Comparison of ENCODE assay signal across 26 mouse cellular contexts in genomic region chr3:31219483-31219882, GRCm38 (mm10).
DNase-seq lines count a peak whose midpoint lies in the region; TF ChIP-seq lines count a peak whose summit lies in the region.
"Had no signal": no experiment of that assay in that cellular context is flagged by ENCODE, and none has a peak within 500 bp of the region (broad histone marks: within the 10 kb centered on the region; RNA-seq: fewer than 3 reads in every experiment).

No protein-coding gene starts in this region.

- peak; percentile 28 for DNase-seq in adrenal gland, adult 2 months
- no peak for DNase-seq in adrenal gland, postnatal 4 days (ENCODE audit: low spot score in 2 of 2)
- DNase-seq in right cerebral cortex, adult 18-20 months: peak; percentile 37
- DNase-seq in right cerebral cortex, postnatal 36 days (ENCODE audit: low spot score in 2 of 2): no peak
- no peak for DNase-seq in right cerebral cortex, postnatal 4 days
- DNase-seq in gastrocnemius, postnatal 10 days: no peak
- DNase-seq: B cell, adult 2 months; cerebellum, adult 9-10 months; gastrocnemius, adult 2 months; heart, postnatal 10 days; kidney, adult 8-10 months; kidney, postnatal 10 days; liver, postnatal 0 days; lung, postnatal 14 days; thymus, postnatal 25 days had no signal

- no peaks in the 10 kb centered on the region for H3K27me3 ChIP-seq in myocyte (ENCODE audit: control insufficient read depth, insufficient read depth, insufficient read length)
- H3K27me3 ChIP-seq: embryonic facial prominence, embryonic 15.5 days; intestine, embryonic 15.5 days; limb, embryonic 12.5 days; midbrain, embryonic 12.5 days; neural tube, embryonic 12.5 days had no signal

- no peaks in the 10 kb centered on the region for H3K79me2 ChIP-seq in myocyte (ENCODE audit: control insufficient read depth, insufficient read depth)

- TF ChIP-seq CTCF in bone marrow macrophage, adult 2 months (IDR thresholded peaks at IDR 0.05; ENCODE audit: low read depth, low read length): no peak

- no peak for TF ChIP-seq POLR2A in bone marrow macrophage, adult 2 months (IDR thresholded peaks at IDR 0.05; ENCODE audit: borderline replicate concordance, low read depth, low read length)
- no peak for TF ChIP-seq POLR2A in myocyte (IDR thresholded peaks at IDR 0.05; ENCODE audit: insufficient read length, low read depth)

- H3ac ChIP-seq in myocyte (ENCODE audit: control insufficient read depth, insufficient read length): no peak overlapping the region

- H3K4me2 ChIP-seq in myocyte (ENCODE audit: low read depth): peak overlapping the region; percentile 14
- H3K4me2 ChIP-seq: embryonic facial prominence, embryonic 15.5 days; heart, embryonic 12.5 days; intestine, embryonic 15.5 days; limb, embryonic 12.5 days; liver, embryonic 11.5 days; midbrain, embryonic 12.5 days; neural tube, embryonic 12.5 days had no signal

- H3K4me1 ChIP-seq in bone marrow macrophage, adult 2 months (ENCODE audit: control insufficient read depth, insufficient read depth, low read length): peaks cover 32% of the 10 kb centered on the region
- H3K4me1 ChIP-seq: intestine, embryonic 15.5 days; midbrain, embryonic 12.5 days; neural tube, embryonic 12.5 days had no signal

- peak overlapping the region; percentile 85 for H3K27ac ChIP-seq in bone marrow macrophage, adult 2 months (ENCODE audit: insufficient read depth, low read depth, low read length)
- H3K27ac ChIP-seq: embryonic facial prominence, embryonic 15.5 days; gastrocnemius, adult 2 months; hindbrain, embryonic 10.5 days; intestine, embryonic 15.5 days; limb, embryonic 12.5 days; midbrain, embryonic 12.5 days; neural tube, embryonic 12.5 days; stomach, postnatal 0 days had no signal

- H3K4me3 ChIP-seq in bone marrow macrophage, adult 2 months (ENCODE audit: insufficient read depth, low read length): no peak overlapping the region
- no peak overlapping the region for H3K4me3 ChIP-seq in myocyte
- H3K4me3 ChIP-seq: embryonic facial prominence, embryonic 15.5 days; gastrocnemius, adult 2 months; heart, embryonic 12.5 days; hindbrain, embryonic 10.5 days; intestine, embryonic 15.5 days; limb, embryonic 12.5 days; midbrain, embryonic 12.5 days; neural tube, embryonic 12.5 days had no signal

- no peaks in the 10 kb centered on the region for H3K36me3 ChIP-seq in myocyte (ENCODE audit: control insufficient read depth, insufficient read depth)
- H3K36me3 ChIP-seq: embryonic facial prominence, embryonic 15.5 days; heart, embryonic 12.5 days; hindbrain, embryonic 10.5 days; intestine, embryonic 15.5 days; limb, embryonic 12.5 days; midbrain, embryonic 12.5 days; neural tube, embryonic 12.5 days had no signal

TF ChIP-seq in myocyte, 11 proteins besides CTCF, POLR2A, EP300 and RAD21:
- TF ChIP-seq CEBPB (IDR thresholded peaks at IDR 0.05; ENCODE audit: insufficient read depth, poor library complexity, severe bottlenecking) (no peak), E2F4 (IDR thresholded peaks at IDR 0.05; ENCODE audit: insufficient read depth) (no peak), SRF (IDR thresholded peaks at IDR 0.05; ENCODE audit: control insufficient read depth, insufficient read length, low read depth) (no peak), REST (IDR thresholded peaks at IDR 0.05; ENCODE audit: insufficient read depth, insufficient read length) (no peak), TCF3 (IDR thresholded peaks at IDR 0.05; ENCODE audit: insufficient read length, low read depth) (no peak), USF1 (IDR thresholded peaks at IDR 0.05; ENCODE audit: low read depth) (no peak), TCF12 (IDR thresholded peaks at IDR 0.05; ENCODE audit: insufficient read depth, poor library complexity, severe bottlenecking) (no peak), MYOG (IDR thresholded peaks at IDR 0.05; ENCODE audit: control insufficient read depth in 1 of 3, insufficient read depth in 1 of 3, insufficient read length in 2 of 3, low read depth in 2 of 3) (no peak), POLR2AphosphoS2 (IDR thresholded peaks at IDR 0.05; ENCODE audit: insufficient read length, low read depth) (no peak), MYOD1 (IDR thresholded peaks at IDR 0.05; ENCODE audit: control insufficient read depth in 1 of 3, insufficient read length in 2 of 3, low read depth in 2 of 3) (no peak)
TF ChIP-seq in myocyte: peak in this region for 0.

Comparison
In these comparisons a context has a peak if more than half of its experiments do, and no peak if none do; other contexts are left out.
1. DNase-seq: peak in adrenal gland, adult 2 months (single experiment) and right cerebral cortex, adult 18-20 months (single experiment); none in adrenal gland, postnatal 4 days (0 of 2), right cerebral cortex, postnatal 36 days (0 of 2), right cerebral cortex, postnatal 4 days (single experiment) and gastrocnemius, postnatal 10 days (single experiment).